Mouse (Mus musculus): ENCODE data around the gene Slc43a1.

- TF ChIP-seq CTCF (IDR thresholded peaks at IDR 0.05; ENCODE audit: low read depth): peak; percentile 3; the same call in 1 of the 2 replicates
- TF ChIP-seq EP300 (IDR thresholded peaks at IDR 0.05; ENCODE audit: low read depth): no peak
Observed at GRCm38 (mm10) chr2:84840016-84840747, 1.5 kb downstream of the Slc43a1 start.

Measured in heart, postnatal 0 days (tissue).